Mouse (Mus musculus): ENCODE data around the gene Smim27.
A peak's percentile ranks its signal among the peaks of the same experiment; 100 is the strongest.
"Not testable (repeated sequence)": the region's sequence is repeated elsewhere in the genome, so short reads cannot be mapped to it uniquely, and the experiment has no call there.

The Smim27 gene

DNA sequence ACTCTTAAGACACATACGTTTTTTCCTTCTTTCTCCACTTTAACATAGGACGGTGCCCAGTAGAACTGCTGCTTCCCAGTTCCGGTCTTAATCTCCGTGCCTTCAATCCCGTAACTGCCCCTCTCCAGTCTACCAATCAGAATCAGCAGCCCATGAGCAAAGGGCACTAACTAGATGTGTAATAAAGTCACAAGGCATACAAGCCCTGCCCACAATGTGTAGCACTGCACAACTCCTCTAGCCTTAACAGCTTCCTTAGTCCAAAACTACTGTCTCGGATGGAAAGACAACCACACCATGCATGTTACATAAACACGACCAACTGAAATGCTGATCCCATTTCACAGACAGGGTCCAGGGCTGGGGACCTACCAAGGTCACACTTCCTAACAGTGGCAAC is 1.7 kb upstream of the Smim27 start:
- DNase-seq = no peak

DNA sequence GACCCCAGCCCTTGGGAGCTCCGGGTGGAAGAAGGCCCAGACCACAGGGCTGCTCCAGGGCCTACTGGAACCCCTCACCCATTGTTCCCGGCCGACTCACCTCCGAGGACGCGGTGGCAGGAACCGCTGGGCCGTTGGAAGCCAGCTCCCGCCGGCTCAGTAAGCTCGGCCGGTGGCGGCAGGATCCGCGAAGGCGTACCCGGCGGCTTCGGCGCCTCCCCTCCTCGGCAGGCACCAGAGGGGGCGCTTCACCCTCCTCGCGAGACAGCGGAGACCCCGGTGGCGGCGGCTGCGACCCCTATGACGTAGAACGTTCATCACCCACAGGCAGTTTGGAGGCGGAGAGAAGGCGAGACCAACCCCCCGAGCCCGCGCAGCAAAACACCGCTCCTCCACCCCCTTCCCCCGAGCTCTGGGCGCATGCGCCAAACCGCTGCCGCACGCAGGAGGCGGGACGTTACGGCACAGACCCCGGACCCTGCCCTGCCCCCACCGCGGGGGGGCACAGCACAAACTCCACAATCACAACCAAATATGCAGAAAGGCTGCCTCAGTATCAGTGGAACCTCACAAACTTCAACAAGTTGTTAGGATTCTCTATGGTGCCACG is 1.1 kb upstream of the Smim27 start:
- peak; percentile 97 for DNase-seq

DNA sequence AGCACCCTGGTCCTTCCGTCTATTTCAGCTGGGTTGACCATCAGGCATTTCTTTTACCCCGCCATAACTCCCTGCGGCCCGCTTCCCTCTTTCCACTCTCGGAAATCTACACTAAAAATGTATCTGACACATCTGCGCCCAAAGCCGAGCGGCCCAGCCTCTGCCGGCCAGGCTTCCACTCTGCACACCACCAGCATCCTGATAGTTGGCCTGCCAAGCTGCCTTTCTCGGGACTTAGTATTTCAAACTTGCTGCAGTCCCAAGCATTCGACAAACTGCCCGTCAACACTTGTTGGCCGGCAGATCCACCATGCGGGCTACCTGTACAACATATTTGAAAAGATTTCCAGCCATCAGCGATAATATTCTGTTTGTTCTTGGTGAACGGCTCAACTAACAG is 544 bp upstream of the Smim27 start:
- peak; percentile 49 for DNase-seq

DNA sequence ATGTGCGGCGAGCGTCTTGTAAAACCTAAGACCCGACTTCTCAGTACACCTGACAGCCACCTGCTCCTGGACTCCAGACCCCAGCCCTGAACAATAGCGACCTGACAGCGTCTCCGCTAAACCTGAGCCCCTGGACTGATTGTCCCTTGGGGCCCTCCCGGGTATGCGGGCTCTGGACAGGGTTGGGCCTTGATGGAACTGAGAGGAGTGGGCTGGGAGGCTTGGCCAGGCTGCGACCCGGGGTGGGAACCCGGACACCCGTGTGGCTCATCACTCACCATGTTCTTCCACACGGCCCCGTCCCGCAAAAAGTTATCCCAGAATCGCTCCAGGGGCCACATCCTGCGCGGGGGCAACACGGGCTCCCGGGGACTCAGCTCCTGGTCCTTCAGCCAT is 9.5 kb downstream of the Smim27 start:
- no peak for DNase-seq

DNA sequence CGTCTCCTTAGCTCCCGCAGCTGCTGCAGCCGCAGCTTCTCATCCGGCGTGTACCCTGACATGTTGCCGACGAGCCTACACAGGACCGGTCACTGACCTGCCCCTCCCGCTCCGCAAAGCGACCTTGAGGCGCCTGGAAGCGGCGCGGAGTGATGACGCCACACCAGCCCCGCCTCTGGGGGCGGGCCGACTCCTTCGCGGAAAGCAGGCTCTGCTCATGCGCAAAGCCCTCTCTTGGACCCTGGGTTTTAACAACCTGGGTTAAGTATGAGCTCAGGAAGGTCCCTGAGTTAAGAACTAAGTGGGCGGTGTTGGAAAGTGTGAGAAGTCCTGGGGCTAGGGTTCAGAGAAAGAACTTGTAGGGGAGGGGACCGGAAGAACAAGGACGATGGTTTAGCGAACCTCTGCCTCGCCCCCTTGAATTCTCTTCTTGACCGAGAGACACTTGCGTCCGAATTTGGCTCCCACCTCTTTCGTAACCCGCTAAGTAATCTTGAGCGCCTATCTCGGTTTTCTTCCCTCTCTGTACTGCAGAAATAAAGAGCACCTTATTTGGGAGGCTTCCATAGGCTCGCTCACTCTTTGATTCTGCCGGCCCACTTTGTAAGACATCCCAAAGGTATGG is 10.0 kb downstream of the Smim27 start, which contains the start of gene Ndufb6:
Gene Ndufb6, minus strand, starts transcription at position 146 of the 625 bp plus-strand sequence.
- peak; percentile 95 for DNase-seq

DNA sequence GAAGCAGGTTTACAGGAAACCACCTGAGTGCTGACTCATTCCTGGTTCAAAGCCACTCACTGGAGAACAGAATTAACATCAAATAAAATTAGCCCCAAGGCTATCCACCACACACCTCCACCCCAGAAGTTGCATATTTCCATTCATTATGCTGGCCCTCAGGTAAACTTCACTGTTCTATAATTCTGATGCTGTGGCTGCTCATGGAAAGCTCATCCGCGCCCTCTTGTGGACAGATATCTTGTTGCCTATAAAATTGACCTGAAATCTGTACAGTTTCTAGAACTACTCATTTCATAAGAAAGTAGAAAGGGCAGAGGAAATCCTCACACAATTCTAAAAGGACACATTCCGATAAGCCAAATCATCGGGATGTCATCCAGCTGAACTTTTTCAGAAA is 16.2 kb downstream of the Smim27 start:
- peak; percentile 78 for DNase-seq

DNA sequence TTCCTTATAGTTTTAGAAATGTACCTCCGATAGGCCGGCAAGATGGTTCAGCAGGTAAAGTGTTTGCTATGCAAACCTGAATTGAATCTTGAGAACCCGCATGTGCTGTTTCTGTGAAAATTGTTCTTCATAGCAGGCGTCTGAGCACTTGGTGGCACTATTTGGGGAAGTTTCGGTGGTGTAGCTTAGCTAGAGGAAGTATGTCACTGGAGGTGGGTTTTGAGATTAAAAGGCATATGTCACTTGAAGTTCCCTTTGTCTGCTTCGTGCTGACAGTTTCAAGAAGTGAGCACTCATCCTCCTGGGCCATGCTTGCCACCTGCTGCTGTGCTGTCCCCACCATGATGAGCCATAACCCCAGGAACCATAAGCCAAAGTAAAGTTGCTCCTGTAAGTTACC is 18.0 kb downstream of the Smim27 start:
- no peak for DNase-seq

DNA sequence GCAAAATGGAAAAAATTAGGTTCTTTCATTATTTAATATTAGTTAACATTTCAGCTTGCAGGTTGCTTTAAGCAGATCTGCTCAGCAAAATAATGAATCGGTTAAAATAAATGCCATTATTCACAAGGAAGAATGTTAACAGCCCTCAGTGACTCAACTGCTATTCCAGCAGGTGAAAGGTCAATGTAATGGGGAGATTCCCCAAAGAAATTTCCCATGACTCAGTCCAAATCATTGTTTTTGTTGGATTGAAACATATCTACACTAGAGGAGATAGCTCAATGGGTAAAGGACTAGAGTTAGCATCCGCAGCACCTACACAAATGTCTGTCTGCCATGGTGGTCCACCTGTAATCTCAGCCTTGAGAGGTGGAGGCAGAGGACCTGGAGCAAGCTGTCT is 19.7 kb downstream of the Smim27 start:
- DNase-seq = no peak

DNA sequence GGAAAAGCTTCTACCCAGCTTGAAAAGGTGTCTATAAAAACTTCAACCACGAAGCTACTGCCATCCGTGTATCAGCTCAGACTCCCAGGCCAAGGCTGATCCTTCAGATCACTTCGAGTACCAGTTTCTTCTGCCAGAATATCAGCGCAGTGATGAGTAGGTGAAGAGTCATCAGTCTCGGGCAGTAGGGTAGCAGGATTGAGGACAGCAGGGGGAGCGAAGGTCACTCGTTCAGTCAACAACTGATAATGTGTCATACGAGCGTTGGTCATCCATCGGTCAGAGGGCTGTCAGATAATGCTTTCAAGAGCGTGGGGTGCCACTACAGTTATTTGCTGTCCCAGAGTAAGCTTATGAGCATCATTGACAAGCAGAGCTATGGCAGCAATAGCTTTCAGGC is 22.1 kb downstream of the Smim27 start:
- DNase-seq = not testable (repeated sequence)

DNA sequence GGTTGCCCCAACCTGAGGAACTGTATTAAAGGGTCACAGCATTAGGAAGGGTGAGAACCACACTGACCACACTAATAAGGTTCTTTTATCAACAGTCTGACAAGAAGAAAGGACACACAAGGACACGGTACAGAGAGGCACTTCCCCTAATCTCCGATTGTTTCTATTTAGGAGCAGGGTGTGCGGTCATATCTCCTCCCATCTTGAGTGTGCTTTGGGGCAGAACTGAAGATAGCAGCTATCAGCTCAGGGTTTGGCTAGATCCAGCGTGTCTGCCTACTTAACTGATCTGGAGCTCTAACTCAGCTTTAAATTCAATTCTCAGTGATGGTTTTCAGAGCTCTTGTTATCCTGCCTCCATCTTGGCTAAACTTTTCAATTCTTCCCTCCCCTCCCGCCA is 29.8 kb downstream of the Smim27 start:
- no peak for DNase-seq

DNA sequence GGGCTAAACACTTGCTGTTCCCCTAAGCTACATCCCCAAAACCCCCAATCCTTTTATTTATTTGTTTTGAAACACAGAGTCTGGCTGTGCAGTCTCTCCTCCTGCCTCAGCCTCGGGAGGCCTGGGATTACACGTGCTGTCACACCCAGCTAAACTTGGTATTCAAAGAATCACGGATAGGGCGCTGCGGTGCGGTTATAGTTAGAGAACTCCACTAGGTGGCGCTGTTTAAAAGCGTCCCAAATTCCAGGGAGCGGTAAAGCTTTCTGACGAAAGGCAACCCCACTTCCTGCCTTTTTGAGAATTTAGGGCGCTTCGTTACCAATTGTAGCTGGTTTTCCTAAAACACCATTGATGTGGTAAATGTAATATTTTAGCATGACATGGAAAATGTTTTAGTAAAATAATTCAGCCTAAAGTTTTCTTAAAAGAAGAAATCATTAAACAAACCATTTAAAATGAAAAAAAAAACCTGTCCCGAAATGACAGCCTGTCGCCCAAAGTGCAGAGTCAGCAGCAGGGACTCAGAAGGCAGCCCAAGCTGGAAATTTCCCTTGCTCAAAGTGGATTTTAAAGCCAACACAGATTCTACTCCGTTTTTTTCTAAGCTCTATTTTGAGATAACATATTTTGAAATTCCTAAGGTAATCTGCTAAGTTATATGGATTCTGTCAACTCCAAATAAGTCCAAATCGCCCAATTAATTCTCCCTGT is 31.9 kb downstream of the Smim27 start:
- peak; percentile 74 for DNase-seq

DNA sequence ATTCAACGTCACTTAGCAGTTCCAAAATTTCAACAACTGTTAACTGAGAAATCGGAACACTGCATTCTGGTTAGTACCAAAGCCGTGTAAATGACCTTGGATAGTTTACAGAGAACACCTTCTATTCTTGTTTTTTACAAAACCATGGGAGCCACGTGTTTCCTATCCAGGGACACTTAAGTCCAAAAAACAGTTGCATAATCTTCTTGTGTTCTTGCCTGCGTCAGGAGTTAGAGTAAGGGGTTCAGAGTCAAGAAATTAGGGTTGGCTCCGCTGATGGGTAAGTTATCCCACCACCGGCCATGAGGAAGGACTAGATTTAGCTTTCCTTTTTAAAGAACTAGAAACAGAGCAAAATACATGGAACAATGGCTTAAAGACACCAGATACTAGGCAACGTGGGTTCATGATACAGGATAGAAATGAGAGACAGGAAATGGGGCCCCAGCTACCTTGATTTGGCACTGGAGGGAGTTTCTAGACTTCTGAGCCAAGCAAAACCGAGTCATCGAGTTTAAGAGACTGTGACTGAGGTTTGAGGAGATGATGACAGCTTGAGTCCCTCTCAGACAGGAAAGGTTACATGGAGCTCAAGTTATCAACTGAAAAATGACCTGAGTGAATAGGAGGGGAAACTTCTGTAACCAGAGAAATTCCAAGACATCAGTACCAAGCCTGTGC is 33.2 kb downstream of the Smim27 start:
- no peak for DNase-seq

DNA sequence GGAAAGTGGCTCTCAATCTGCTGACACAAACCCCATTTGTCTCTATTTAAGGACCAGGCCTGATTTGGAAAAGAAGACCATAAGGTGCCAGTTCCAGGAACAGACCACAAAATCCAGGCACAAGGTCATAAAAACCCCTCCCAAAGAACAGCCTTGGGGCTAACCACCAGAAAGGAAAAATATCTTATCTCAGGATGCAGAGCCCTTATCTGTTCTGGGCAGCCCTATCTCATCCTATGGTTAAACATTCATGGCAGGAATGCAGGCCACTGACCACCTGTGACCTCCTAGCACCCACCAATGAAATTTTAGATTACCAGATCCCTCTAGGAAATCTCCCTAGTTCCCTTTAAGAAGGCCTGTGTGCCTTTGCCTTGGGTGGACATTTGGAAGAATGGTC is 40.3 kb downstream of the Smim27 start:
- no peak for DNase-seq

DNA sequence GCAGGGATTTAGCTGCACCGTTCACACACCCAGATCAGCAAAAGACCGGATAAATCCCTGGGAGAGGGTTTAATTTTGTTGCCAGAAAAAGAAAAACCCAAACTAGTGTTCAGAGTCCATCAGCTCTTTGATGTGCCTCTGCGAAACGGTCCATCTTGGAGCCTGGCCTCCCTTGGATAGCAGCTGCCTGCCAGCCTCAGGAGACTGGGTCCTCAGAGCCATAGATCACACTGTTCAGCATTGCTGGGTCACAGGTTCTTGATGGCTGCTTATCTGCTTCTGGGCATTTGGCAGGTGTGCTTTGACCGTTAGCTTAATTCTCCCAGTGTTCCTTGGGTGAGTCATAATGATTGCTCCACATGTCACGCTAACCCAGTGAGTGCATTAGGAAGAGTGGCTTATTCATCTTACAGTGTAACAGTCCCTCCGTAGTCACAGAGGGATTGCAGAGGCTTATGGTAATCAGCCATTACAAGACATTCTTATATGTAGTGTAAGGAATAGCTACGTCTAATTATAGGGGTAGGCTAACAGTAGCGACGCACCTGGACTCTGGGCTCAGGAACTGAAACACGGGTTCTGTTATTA is 41.5 kb downstream of the Smim27 start:
- DNase-seq = no peak

DNA sequence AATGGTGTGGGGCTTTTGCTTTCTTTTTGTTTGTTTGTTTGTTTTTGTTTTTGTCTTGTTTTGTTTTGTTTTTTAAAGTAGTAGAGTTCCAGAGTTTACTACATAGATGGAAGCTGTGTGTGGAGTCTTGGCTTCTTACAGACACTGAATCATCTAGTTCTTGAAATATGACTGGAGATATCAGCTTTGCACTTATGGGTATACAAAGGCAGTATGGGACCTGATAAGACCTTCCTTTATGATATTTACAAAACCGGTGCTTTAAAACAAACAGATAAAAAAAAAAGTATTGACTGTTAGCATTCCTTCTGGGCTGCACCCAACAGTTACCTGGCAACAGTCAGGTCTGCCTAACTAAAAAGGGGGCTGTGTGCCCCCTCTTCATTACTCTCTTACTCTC is 42.8 kb downstream of the Smim27 start:
- no peak for DNase-seq

DNA sequence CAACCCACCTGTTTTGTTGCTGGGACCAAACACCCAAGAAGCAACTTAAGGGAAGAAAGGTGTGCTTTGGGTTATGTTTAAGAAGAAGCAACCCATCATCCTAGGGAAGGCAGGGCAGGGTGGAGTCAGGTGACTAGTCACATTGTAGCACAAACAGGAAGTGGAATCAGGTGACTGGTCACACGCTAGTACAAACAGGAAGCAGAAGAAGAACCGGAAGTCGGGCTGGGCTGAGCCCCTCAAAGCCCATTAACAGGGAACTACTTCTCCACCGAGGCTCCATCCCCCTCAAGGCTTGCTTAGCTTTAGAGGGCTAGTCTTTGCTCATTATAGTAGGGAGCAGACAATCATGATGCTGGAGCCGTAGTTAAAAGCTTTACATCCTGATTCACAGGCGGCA is 43.6 kb downstream of the Smim27 start:
- no peak for DNase-seq

DNA sequence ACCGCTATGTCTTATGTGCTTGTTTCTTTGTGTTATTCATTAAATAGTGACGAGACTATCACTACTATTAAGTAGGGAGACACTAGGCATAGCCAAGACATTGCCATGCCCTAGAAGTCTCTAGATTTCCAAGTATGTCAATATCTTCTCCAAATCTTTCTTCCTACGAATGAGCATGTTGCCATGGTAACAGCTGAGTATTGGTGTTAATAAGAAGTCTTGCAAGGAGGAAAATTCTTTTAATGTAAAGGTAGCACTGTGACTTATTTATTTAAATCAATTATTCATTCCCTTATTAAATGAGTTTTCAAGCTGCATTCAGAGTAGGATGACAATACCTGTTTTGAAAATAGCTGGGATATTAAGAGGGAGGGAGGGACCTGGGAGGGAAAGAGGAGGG is 48.0 kb downstream of the Smim27 start:
- DNase-seq = no peak
